Mouse (Mus musculus): Measurements from ENCODE around the gene U2surp.
"Not testable (repeated sequence)": the region's sequence is repeated elsewhere in the genome, so short reads cannot be mapped to it uniquely, and the experiment has no call there.

Gene U2surp

GRCm38 (mm10) chr9:95544598-95544997, 32.8 kb upstream of the U2surp start:
- DNase-seq (ENCODE audit: low read depth, low spot score): no peak
- Histone ChIP-seq H3K27me3 (ENCODE audit: control insufficient read depth, insufficient read depth, low read length, poor library complexity, severe bottlenecking) (no peaks in the 10 kb centered on the region), H3K36me3 (ENCODE audit: control insufficient read depth, insufficient read depth, low read length, poor library complexity, severe bottlenecking) (no peaks in the 10 kb centered on the region)

DNA sequence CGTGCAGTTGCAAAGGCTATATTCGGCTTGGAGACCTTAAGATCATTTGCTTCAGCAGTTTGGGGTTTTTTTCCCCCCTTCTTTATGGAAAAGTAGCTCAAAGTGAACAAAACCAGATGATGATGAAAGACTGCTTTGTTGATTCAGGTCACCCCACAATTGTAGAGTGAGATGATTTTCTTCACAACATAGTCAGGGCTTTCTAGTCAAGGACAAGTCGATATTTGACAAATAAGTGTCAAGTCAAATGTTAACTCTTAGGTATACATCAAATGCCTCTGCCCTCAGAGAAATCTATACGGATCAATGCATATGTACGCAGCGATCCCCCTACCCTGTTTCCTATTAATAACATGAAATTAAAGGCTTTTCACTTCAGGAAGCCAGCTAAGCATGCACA, 30.7 kb upstream of the U2surp start:
- Histone ChIP-seq H3K27me3 (ENCODE audit: control insufficient read depth, insufficient read depth, low read length, poor library complexity, severe bottlenecking) (no peaks in the 10 kb centered on the region), H3K36me3 (ENCODE audit: control insufficient read depth, insufficient read depth, low read length, poor library complexity, severe bottlenecking) (no peaks in the 10 kb centered on the region)

GRCm38 (mm10) chr9:95541650-95542432, 30.0 kb upstream of the U2surp start:
- H3K27me3 ChIP-seq (ENCODE audit: control insufficient read depth, insufficient read depth, low read length, poor library complexity, severe bottlenecking): no peaks in the 10 kb centered on the region
- no peak for DNase-seq (ENCODE audit: low read depth, low spot score)
- H3K36me3 ChIP-seq (ENCODE audit: control insufficient read depth, insufficient read depth, low read length, poor library complexity, severe bottlenecking): no peaks in the 10 kb centered on the region

More for the DNA sequence above, 30.7 kb upstream of the U2surp start:
- no peak for DNase-seq (ENCODE audit: low read depth, low spot score)

DNA sequence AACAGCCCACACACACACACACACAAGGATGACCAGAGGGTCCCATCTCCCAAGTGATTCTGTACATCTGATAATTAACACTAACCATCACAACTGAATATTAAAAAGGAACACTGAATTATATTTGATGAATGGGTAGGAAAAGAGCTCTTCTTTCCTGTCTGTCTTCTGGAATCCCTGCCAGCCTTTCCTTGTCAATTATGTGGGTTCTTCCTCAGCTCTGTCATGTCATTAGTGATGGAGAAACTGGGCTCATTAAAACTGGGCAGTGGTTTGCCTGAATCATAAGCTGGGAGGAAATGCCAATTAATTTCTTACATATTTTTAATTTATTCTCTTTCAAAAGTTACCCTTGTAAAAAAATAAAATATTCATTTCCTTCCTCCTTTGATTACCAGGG, 29.4 kb upstream of the U2surp start:
- Histone ChIP-seq H3K36me3 (ENCODE audit: control insufficient read depth, insufficient read depth, low read length, poor library complexity, severe bottlenecking) (no peaks in the 10 kb centered on the region), H3K27me3 (ENCODE audit: control insufficient read depth, insufficient read depth, low read length, poor library complexity, severe bottlenecking) (no peaks in the 10 kb centered on the region)
- no peak for DNase-seq (ENCODE audit: low read depth, low spot score)

DNA sequence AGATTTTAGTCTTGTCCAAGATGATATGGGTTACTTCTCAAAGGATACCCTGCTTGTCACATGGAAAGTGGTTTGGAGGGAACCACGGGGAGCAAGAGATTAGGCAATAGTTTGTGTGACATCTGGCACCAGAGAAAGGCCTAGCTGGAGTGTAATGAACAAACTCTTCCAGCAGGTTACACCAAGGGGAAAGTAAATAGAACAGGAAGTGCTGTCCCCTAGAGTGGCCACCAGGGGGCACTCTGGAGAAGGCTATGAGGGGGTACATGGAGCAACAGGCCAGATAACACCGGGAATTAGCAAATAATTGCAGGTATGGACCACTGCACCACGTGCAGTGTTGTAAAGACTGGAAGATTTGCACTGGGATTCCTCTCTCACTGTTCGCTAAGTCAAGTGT, 28.7 kb upstream of the U2surp start:
- no peaks in the 10 kb centered on the region for H3K27me3 ChIP-seq (ENCODE audit: control insufficient read depth, insufficient read depth, low read length, poor library complexity, severe bottlenecking)
- DNase-seq (ENCODE audit: low read depth, low spot score): peak; percentile 58
- no peaks in the 10 kb centered on the region for H3K36me3 ChIP-seq (ENCODE audit: control insufficient read depth, insufficient read depth, low read length, poor library complexity, severe bottlenecking)

DNA sequence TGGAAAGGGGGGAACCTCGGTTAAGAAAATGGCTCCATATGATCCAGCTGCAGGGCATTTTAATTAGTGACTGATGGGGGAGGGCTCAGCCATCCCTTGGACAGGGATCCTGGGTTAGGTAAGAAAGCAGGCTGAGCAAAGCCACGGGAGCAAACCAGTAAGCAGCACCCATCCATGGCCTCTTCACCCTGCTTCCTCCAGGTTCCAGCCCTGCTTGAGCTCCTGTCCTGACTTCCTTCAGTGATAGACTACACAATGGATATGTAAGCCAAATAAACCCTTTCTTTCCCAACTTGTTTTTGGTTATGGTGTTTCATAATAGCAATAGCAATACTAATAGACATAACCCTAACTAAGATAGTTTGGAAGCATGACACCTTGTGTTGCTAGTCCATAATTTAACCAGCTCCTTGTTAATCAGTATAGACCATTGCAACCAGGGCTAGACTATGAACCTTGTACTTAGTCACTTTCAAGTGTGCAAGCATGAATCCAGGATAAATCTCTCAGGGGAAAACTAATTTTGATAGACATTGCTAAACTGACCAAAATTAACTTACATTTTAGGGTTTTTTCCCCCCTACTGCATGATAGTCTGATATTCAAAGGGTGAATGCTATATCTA, 27.5 kb upstream of the U2surp start:
- H3K36me3 ChIP-seq (ENCODE audit: control insufficient read depth, insufficient read depth, low read length, poor library complexity, severe bottlenecking): no peaks in the 10 kb centered on the region
- DNase-seq (ENCODE audit: low read depth, low spot score): no peak
- no peaks in the 10 kb centered on the region for H3K27me3 ChIP-seq (ENCODE audit: control insufficient read depth, insufficient read depth, low read length, poor library complexity, severe bottlenecking)

DNA sequence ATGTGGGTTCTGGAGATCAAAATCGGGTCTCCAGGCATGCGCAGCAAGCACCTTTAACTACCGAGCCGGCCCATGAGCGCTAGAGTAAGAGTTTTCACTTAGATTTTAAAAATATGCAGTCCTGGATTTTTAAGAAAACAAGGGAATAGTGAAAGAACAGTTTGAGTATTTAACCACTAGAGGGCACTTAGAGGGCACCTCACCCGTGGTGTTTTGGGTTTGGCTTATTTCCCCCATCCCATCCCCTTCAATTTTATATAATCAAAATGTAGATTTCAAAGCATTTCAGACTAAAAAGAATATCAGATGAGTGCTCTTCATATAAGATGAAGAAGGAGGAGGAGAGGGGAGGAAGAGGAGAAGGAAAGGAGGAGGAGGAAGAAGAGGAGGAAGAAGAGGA, 22.0 kb upstream of the U2surp start:
- Histone ChIP-seq H3K36me3 (ENCODE audit: control insufficient read depth, insufficient read depth, low read length, poor library complexity, severe bottlenecking) (no peaks in the 10 kb centered on the region), H3K27me3 (ENCODE audit: control insufficient read depth, insufficient read depth, low read length, poor library complexity, severe bottlenecking) (no peaks in the 10 kb centered on the region)
- DNase-seq (ENCODE audit: low read depth, low spot score): no peak

DNA sequence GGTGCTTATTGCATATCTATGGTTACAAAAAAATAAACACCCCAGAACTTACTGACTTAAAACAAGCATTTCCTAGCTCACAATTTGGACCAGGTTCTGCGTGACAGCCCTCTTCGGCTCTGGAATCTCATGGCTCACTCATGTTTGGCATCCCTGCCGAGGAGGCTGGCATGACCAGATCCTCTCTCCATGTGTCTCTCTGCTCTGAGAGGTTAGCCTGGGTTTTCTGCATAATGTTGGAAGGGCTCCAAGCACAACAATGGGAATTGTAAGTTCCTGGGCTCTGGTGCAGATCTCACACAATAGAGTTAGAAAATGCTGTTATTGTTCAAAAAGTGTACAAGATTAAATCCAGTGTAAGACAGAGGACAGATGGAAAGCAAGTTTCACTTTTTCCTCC, 19.3 kb upstream of the U2surp start:
- no peak for DNase-seq (ENCODE audit: low read depth, low spot score)
- Histone ChIP-seq H3K36me3 (ENCODE audit: control insufficient read depth, insufficient read depth, low read length, poor library complexity, severe bottlenecking) (no peaks in the 10 kb centered on the region), H3K27me3 (ENCODE audit: control insufficient read depth, insufficient read depth, low read length, poor library complexity, severe bottlenecking) (no peaks in the 10 kb centered on the region)

DNA sequence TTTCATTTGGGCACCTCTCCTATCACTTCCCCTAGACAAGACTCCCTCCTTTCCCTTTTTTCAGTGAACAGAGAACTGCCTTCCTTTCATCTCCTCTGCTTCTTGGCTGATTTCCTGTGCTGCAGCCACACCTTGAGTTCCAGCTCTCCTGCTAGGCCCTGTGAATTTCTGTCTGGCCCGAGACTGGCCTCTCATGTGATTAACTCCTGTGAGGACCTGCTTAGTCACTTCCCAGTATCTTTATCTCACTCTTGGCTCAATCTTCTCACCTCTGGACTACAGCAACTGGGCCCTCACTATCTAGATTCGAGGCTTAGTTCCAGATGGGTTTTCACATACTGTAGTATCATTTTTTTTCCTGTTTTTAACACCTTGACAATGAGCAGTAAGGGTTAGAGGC, 15.9 kb upstream of the U2surp start:
- no peaks in the 10 kb centered on the region for H3K36me3 ChIP-seq (ENCODE audit: control insufficient read depth, insufficient read depth, low read length, poor library complexity, severe bottlenecking)
- no peak for DNase-seq (ENCODE audit: low read depth, low spot score)
- H3K27me3 ChIP-seq (ENCODE audit: control insufficient read depth, insufficient read depth, low read length, poor library complexity, severe bottlenecking): no peaks in the 10 kb centered on the region

- Histone ChIP-seq H3K36me3 (ENCODE audit: control insufficient read depth, insufficient read depth, low read length, poor library complexity, severe bottlenecking) (no peaks in the 10 kb centered on the region), H3K27me3 (ENCODE audit: control insufficient read depth, insufficient read depth, low read length, poor library complexity, severe bottlenecking) (no peaks in the 10 kb centered on the region)
- DNase-seq (ENCODE audit: low read depth, low spot score): peak; percentile 29
These were observed 14.2 kb upstream of the U2surp start for GRCm38 (mm10) chr9:95525961-95526360.

- no peak for DNase-seq (ENCODE audit: low read depth, low spot score)
- no peaks in the 10 kb centered on the region for H3K36me3 ChIP-seq (ENCODE audit: control insufficient read depth, insufficient read depth, low read length, poor library complexity, severe bottlenecking)
- no peaks in the 10 kb centered on the region for H3K27me3 ChIP-seq (ENCODE audit: control insufficient read depth, insufficient read depth, low read length, poor library complexity, severe bottlenecking)
These were observed 13.6 kb upstream of the U2surp start for GRCm38 (mm10) chr9:95525376-95525775.

GRCm38 (mm10) chr9:95522561-95522960, 10.8 kb upstream of the U2surp start:
- H3K27me3 ChIP-seq (ENCODE audit: control insufficient read depth, insufficient read depth, low read length, poor library complexity, severe bottlenecking): no peaks in the 10 kb centered on the region
- DNase-seq (ENCODE audit: low read depth, low spot score): no peak
- H3K36me3 ChIP-seq (ENCODE audit: control insufficient read depth, insufficient read depth, low read length, poor library complexity, severe bottlenecking): no peaks in the 10 kb centered on the region

DNA sequence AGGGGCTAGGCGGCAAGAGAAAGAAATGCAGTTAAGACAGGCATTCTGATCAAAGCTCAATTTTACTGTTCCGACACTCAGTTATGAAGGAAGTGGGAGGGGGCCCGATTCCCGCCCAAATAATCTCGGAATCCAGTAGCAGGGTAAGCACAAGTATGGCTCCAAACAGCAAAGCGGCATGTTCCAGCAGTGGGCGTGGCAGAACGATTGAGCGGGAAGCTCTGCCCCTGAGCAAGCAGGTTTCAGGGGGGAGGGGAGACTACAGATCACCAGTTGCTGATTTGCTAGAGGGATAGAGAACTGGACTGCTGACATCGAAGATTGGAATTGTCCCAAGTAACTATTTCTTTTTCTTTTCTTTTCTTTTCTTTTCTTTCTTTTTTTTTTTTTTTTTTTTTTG, 9.8 kb upstream of the U2surp start:
- Histone ChIP-seq H3K36me3 (ENCODE audit: control insufficient read depth, insufficient read depth, low read length, poor library complexity, severe bottlenecking) (no peaks in the 10 kb centered on the region), H3K27me3 (ENCODE audit: control insufficient read depth, insufficient read depth, low read length, poor library complexity, severe bottlenecking) (no peaks in the 10 kb centered on the region)
- DNase-seq (ENCODE audit: low read depth, low spot score): no peak

- DNase-seq (ENCODE audit: low read depth, low spot score): no peak
- Histone ChIP-seq H3K36me3 (ENCODE audit: control insufficient read depth, insufficient read depth, low read length, poor library complexity, severe bottlenecking) (no peaks in the 10 kb centered on the region), H3K27me3 (ENCODE audit: control insufficient read depth, insufficient read depth, low read length, poor library complexity, severe bottlenecking) (no peaks in the 10 kb centered on the region)
These were observed 9.2 kb upstream of the U2surp start for GRCm38 (mm10) chr9:95521031-95521430.

GRCm38 (mm10) chr9:95520563-95520962, 8.8 kb upstream of the U2surp start:
- DNase-seq (ENCODE audit: low read depth, low spot score): no peak
- H3K27me3 ChIP-seq (ENCODE audit: control insufficient read depth, insufficient read depth, low read length, poor library complexity, severe bottlenecking): no peaks in the 10 kb centered on the region
- no peaks in the 10 kb centered on the region for H3K36me3 ChIP-seq (ENCODE audit: control insufficient read depth, insufficient read depth, low read length, poor library complexity, severe bottlenecking)

DNA sequence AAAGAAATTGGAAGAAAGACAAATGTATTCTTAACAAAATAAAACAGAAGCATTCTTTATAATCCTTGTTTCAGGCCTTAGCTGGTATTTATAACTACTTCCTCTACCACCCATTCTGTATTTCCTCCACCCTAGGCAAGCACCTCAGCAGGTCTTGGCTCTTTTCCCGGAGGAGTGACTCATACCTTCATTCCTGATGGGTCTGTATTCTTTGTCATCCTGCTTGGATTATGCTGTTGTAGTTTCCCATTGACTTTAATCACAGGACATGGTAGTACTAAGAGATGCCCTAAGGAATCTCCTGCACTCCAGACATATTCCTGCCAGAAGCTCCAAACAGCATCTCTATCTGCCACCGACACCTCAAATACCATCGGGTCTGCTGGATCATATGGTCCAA, 2.6 kb upstream of the U2surp start:
- H3K27me3 ChIP-seq (ENCODE audit: control insufficient read depth, insufficient read depth, low read length, poor library complexity, severe bottlenecking); H3K36me3 ChIP-seq (ENCODE audit: control insufficient read depth, insufficient read depth, low read length, poor library complexity, severe bottlenecking); DNase-seq (ENCODE audit: low read depth, low spot score): not testable (repeated sequence)

Measured in splenic B cell, adult 2 months (primary cell).